8 mouse cellular contexts compared by ENCODE assay signal in the genomic region with DNA sequence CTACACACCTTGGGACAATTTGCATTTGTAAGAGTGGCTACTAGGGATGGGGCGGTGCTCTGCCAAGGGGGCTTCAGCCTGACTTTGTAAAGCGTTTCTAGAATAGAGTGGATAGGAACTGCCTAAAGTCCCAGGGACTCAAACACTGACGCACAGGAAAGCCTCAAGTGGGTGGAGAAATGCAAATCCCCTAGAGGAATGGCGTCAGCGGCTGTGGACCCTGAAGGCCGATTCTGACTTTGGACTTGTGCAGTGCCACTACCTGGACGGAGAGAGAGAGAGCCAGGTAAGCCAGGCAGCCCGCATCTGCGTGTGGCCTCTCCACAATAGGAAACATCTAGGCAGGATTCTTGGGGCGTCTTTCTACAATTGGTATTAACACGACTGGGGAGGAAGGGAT. TPM values are rescaled to one million over a fixed set of nuclear protein-coding genes. Genes with fewer than 3 reads are reported as not detected.
A peak's percentile ranks its signal among the peaks of the same experiment; 100 is the strongest.
DNase-seq lines count a peak whose midpoint lies in the region; ATAC-seq and TF ChIP-seq lines count a peak whose summit lies in the region.

No protein-coding gene starts in this region.

- TF ChIP-seq CTCF in layer of hippocampus, adult 2 months (conservative IDR thresholded peaks at IDR 0.05) = no peak
- TF ChIP-seq CTCF in kidney, postnatal 0 days (IDR thresholded peaks at IDR 0.05; ENCODE audit: low read depth) = no peak

- H3K27me3 ChIP-seq in forebrain, embryonic 14.5 days (replicated peaks; ENCODE audit: control insufficient read depth, insufficient read depth, low read length) = no peaks in the 10 kb centered on the region
- H3K27me3 ChIP-seq in kidney, postnatal 0 days (ENCODE audit: insufficient read depth, low read length) = no peaks in the 10 kb centered on the region

- DNase-seq in layer of hippocampus, adult 2 months (ENCODE audit: low spot score in 2 of 2) = no peak
- no peak for DNase-seq in layer of hippocampus, adult 11-12 months (ENCODE audit: low spot score)
- DNase-seq in forebrain, embryonic 14.5 days (ENCODE audit: low spot score) = peak; percentile 38
- peak; percentile 54 for DNase-seq in kidney, postnatal 0 days (ENCODE audit: low spot score)
- peak; percentile 38 for DNase-seq in lung, postnatal 36 days
- DNase-seq in spleen, postnatal 4 days (ENCODE audit: low spot score in 2 of 2) = peak; percentile 24 to 68
- no peak for DNase-seq in left cerebral cortex, adult 8-10 months (ENCODE audit: low spot score in 2 of 2)
- no peak for DNase-seq in left cerebral cortex, adult 9 months (ENCODE audit: low spot score in 2 of 2)

- no peaks in the 10 kb centered on the region for H3K9me3 ChIP-seq in forebrain, embryonic 14.5 days (replicated peaks; ENCODE audit: control insufficient read depth, low read length)
- no peaks in the 10 kb centered on the region for H3K9me3 ChIP-seq in kidney, postnatal 0 days (replicated peaks; ENCODE audit: low read length)

- no peaks in the 10 kb centered on the region for H3K36me3 ChIP-seq in forebrain, embryonic 14.5 days (ENCODE audit: control insufficient read depth, insufficient read depth, low read length)
- H3K36me3 ChIP-seq in kidney, postnatal 0 days (ENCODE audit: insufficient read depth, low read length) = no peaks in the 10 kb centered on the region

- peak overlapping the region; percentile 46 for H3K4me2 ChIP-seq in forebrain, embryonic 14.5 days (ENCODE audit: low read length)
- H3K4me2 ChIP-seq in kidney, postnatal 0 days (ENCODE audit: low read length) = peak overlapping the region; percentile 61

- no peak for ATAC-seq in forebrain, embryonic 14.5 days
- no peak for ATAC-seq in kidney, postnatal 0 days (replicated peaks; ENCODE audit: low FRiP score, low read depth)

- H3K4me3 ChIP-seq in layer of hippocampus, adult 2 months = peak overlapping the region; percentile 9; the same call in 1 of the 2 replicates
- H3K4me3 ChIP-seq in forebrain, embryonic 14.5 days (ENCODE audit: low read depth, low read length) = peak overlapping the region; percentile 21; the same call in 1 of the 2 replicates
- H3K4me3 ChIP-seq in kidney, postnatal 0 days (replicated peaks; ENCODE audit: low read depth, low read length) = peak overlapping the region; percentile 33

- WGBS in forebrain, embryonic 14.5 days = 7% methylated on average over 11 of the region's 11 CpGs
- WGBS in kidney, postnatal 0 days = 5% methylated on average over 11 of the region's 11 CpGs

- peaks cover 8% of the 10 kb centered on the region; the same call in 1 of the 2 replicates for H3K4me1 ChIP-seq in forebrain, embryonic 14.5 days (ENCODE audit: control insufficient read depth, insufficient read depth, low read length)
- no peaks in the 10 kb centered on the region for H3K4me1 ChIP-seq in kidney, postnatal 0 days (replicated peaks; ENCODE audit: insufficient read depth, low read length)

- H3K27ac ChIP-seq in layer of hippocampus, adult 2 months = no peak overlapping the region
- no peak overlapping the region for H3K27ac ChIP-seq in forebrain, embryonic 14.5 days (ENCODE audit: low read depth, low read length)
- no peak overlapping the region for H3K27ac ChIP-seq in kidney, postnatal 0 days

- H3K9ac ChIP-seq in forebrain, embryonic 14.5 days (ENCODE audit: low read length) = peak overlapping the region; percentile 41; the same call in 1 of the 2 replicates
- peak overlapping the region; percentile 49; the same call in 1 of the 2 replicates for H3K9ac ChIP-seq in kidney, postnatal 0 days (ENCODE audit: low read depth, low read length)

RNA-seq across cellular contexts. Expression of gene Stat4, which starts 21.5 kb away (rescaled TPM):
- 1 to 10 TPM in 1 of 2 experiments, under 1 TPM in 1; 0.41 to 1.1 TPM for total RNA-seq in layer of hippocampus, adult 2 months (2021)
- 1.6 TPM in 2 replicates for polyA plus RNA-seq in forebrain, embryonic 14.5 days (2014; fragmentation: Nextera tagmentation; extraction: Ambion mirVana)
- 1.0 and 1.4 TPM in 2 replicates for polyA plus RNA-seq in kidney, postnatal 0 days (2015; fragmentation: Nextera tagmentation; extraction: Ambion mirVana)
- total RNA-seq in left cerebral cortex, adult 8-10 months (2022) = 1 to 10 TPM; 2.6 to 3.4 (median 2.9) TPM

Comparison
In these comparisons a context has a peak if more than half of its experiments do, and no peak if none do; other contexts are left out.
1. DNase-seq: peak in forebrain, embryonic 14.5 days (single experiment), kidney, postnatal 0 days (single experiment), lung, postnatal 36 days (single experiment) and spleen, postnatal 4 days (2 of 2); none in layer of hippocampus, adult 2 months (0 of 2), layer of hippocampus, adult 11-12 months (single experiment), left cerebral cortex, adult 8-10 months (0 of 2) and left cerebral cortex, adult 9 months (0 of 2).
2. Peak in every context shown above with its lines, with median percentiles within 50 percentile points of each other: H3K4me3 ChIP-seq.